Mouse (Mus musculus): ENCODE measurements around the gene Klhl30. TPM values are rescaled to one million over a fixed set of nuclear protein-coding genes. Genes with fewer than 3 reads are reported as not detected.

Gene Klhl30
- not detected for total RNA-seq (2023)

DNA sequence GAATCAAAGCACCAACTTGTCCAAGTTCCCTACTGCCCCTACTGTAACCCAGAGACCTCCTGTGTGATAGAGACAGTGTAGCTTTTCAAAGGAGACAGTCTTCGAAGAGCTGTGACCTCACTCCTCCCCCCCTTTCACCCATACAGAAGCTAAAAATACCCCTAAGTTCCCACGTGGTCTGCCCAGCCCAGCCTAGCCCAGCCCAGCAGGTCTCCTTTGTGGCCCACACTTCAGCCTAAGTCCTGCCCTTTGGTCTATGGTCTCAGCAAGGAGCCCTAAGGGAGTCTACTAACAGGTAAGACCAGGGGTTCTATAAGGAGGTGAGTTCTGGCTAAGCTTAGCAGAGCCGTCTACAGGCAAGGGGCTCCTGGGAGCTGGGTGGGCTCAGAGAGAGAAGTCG, at the start of gene Klhl30:
Klhl30 (plus strand) TSS at position 176 of the 400 bp plus-strand sequence.

DNA sequence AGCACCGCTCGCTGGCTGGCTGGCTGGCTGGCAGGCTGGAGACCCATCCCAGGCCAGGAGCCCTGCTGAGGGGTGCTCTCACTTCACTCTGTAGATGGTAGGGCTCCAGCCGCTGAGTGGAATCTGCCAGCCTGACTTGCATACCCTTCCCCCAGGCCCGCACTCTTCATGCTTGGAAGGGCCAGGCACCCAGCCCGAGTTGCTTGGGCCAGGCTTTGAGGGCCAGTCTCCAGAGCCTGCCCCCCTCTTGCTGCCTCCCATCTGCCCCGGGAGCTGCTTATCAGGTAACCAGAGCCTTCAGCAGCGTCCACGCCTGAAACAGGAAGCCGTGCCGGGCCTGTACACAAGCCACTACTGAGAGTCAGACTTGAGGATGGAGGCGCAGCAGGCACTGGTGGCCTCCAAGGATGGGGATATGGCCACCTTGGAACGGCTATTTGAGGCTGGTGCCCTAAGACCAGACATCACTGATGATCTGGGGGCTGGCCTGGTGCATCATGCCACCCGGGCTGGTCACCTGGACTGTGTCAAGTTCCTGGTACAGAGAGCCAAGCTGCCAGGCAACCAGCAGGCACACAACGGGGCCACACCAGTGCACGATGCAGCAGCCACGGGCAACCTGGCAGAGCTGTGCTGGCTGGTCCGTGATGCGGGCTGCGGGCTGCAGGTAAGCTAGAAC, 28.9 kb upstream of the Klhl30 start, which contains the start of gene Espnl:
Espnl (plus strand) TSS at position 316 of the 679 bp plus-strand sequence.

DNA sequence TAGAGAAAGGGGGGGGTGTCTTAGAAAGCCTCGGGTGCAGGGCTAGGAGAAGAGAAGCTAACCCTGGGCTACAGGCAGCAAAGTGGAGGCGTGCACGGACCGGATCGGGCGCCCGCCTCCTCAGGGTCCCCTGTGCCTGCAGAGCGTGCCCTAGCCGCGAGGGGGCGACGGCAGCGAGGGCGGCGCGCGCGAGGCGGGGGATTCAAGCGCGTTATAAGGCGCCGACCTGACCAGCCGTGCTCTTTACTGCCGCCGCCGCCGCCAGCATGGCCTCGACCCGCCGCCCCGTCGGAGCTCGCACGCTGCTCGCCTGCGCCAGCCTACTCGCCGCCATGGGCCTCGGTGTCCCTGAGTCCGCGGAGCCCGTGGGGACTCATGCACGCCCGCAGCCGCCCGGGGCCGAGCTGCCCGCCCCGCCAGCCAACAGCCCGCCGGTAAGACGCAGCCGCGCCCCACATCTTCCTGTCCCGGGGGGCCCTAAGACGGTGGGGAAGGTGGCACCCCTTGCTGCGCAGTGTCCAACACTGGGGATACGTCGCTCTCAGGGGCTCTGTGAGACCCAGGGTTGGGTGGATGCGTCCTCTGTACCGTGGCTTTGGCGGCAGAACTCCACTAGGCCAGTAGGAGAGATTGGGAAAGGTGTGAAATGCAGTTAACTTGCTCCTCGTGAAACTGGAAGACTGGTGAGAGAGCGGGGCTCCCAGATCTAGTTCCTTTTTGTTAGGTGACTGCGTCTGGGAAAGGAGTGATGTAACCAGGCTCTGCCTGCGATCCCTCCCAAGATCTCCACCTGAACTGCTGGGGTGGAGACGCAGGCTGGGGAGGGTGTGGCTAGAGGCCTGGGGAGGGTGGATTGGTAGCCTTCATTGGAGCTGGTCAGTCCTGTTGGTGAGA, 15.6 kb downstream of the Klhl30 start, which contains the start of gene Erfe:
Erfe (plus strand) TSS at position 216 of the 894 bp plus-strand sequence.

DNA sequence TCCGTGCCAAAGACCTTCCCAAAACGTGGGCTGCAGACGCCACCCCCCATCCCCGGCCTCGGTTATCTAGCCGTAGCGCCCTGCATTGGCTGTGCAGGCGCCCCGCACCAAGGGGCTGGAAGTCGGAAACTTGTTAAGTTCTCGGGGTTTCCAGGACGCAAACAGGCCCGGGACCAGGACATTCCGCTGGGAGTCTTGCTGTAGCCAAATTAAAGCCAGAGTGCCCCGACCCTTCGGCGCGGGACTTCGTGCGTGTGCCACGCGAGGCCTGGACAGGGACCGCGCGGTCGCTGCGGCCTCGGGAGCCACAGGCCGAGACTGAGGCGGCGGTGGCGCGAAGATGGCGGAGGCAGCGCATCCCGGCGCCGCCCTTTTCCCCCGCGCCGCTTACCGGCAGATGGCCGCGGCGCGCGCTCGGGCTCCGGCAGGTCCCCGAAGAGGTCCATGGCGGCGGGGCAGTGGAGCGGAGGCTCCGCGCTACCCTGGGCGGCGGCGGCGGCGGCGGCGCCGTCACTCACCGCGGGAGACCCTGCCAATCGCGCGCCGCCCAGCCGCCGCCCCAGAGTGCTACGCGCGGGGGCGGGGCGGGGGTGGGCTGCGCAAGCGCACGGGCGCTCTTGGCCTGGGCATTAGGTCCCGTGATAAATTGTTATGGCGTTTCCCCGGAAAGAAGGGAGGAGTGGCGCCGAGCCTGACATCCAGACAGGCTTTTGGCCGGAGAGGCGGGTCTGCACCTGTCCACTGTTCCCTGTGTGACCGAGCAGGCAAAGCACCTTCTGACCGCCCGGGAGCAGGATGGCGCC, 47.6 kb downstream of the Klhl30 start, which contains the start of gene Ilkap:
Ilkap (minus strand) TSS at position 556 of the 803 bp plus-strand sequence.

Other genes starting within 250 kb of the Klhl30 start
- gene Rbm44, start 205.9 kb upstream of the Klhl30 start, total RNA-seq (2023) = 2.1 TPM
- gene Ramp1, start 171.2 kb upstream of the Klhl30 start, total RNA-seq (2023) = 18.8 TPM
- 60.5 TPM for gene Ube2f, start 100.7 kb upstream of the Klhl30 start, total RNA-seq (2023)
- gene Scly, start 52.7 kb upstream of the Klhl30 start, total RNA-seq (2023) = 18.6 TPM
- gene Espnl, start 28.9 kb upstream of the Klhl30 start, total RNA-seq (2023) = not detected
- not detected for gene Erfe, start 15.4 kb downstream of the Klhl30 start, total RNA-seq (2023)
- 117 TPM for gene Ilkap, start 47.8 kb downstream of the Klhl30 start, total RNA-seq (2023)
- gene Hes6, start 63.0 kb downstream of the Klhl30 start, total RNA-seq (2023) = 26.7 TPM
- 7.5 TPM for gene Per2, start 108.3 kb downstream of the Klhl30 start, total RNA-seq (2023)
- 4.7 TPM for gene Traf3ip1, start 143.6 kb downstream of the Klhl30 start, total RNA-seq (2023)
- 9.6 TPM for gene Asb1, start 189.5 kb downstream of the Klhl30 start, total RNA-seq (2023)